Mouse (Mus musculus): ENCODE data around the gene Gdpgp1. TPM values are rescaled to one million over a fixed set of nuclear protein-coding genes. Genes with fewer than 3 reads are reported as not detected.

Gene Gdpgp1
- polyA plus RNA-seq, 1 experiment: 1.8 TPM

DNA sequence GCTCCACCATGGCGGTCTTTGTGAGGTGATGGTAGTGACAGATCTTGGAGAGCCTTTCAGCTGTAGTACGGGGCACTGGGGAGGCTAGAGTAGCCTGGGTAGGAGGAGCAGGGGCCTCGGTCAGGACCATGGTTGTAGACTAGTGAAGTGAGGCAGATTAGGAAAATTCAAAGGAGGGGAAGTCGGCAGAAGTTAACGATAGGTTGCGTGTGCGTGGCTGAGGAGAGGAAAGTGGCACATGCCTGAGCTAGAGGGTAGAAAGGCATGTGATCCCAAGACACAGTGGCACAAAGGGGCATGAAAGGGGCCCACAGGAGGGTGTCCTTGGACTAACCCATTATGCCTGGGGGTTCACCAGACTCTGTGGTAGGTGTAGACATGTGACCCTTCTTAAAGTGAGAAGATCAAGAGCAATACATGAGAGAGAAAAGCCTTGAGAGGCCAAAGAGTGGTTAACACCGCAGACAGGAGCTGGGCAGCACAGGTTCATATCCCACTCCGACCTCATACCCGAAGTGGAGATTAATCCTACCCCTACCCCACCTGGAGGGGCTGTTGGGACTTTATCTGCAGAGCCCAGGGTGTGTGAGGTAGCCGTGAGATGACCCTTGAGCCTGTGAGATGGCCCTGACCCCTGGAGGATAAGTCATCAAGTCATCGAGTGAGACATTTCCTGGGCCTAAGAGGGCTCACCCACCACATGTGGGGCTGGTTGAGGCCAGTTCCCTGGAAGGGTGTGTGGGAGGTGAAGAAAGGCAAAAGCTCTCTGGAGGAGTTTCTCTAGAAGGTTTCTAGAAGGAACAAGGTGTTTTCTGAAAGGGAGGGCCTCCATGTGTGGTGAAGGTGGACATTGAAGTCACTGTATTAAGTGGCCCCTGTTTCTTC, 26.7 kb upstream of the Gdpgp1 start:
- peaks cover 13% of the 10 kb centered on the region for H3K4me1 ChIP-seq (ENCODE audit: control insufficient read depth, insufficient read depth, low read length)
- no peak overlapping the region for H3K4me3 ChIP-seq (ENCODE audit: control insufficient read depth, low read depth, low read length)
- no peak overlapping the region for H3K27ac ChIP-seq (ENCODE audit: control insufficient read depth, insufficient read depth, low read depth, low read length)
- no peak for TF ChIP-seq CTCF (IDR thresholded peaks at IDR 0.05; ENCODE audit: control insufficient read depth, insufficient read depth, insufficient replicate concordance, low read depth, low read length)
- no peak for TF ChIP-seq POLR2A (IDR thresholded peaks at IDR 0.05; ENCODE audit: control insufficient read depth, low read depth, low read length)
- H3K27me3 ChIP-seq (ENCODE audit: control insufficient read depth, insufficient read depth, low read length): no peaks in the 10 kb centered on the region
- no peaks in the 10 kb centered on the region for H3K36me3 ChIP-seq (ENCODE audit: control insufficient read depth, insufficient read depth, low read length)

DNA sequence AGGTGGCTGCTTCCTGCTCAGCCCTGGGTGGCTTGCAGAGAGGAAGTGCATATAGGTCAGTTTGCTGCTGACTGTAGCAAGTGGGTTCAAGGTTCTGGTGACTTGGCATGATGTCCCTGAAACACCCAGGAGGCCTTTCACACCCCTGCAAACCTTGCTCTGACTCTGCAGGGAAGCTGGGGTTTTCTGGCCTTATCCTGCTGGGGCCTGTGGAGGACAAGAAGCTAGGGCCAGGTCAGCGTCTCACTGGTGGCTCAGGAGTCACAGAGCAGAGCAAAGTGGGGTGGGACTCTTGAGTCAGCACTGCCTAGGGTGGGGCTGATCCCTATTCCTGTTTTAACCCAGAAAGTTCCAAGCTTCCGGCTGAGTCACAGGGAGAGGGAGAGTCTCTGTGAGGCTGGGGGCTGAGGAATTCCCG, 25.3 kb upstream of the Gdpgp1 start:
- Histone ChIP-seq H3K4me3 (ENCODE audit: control insufficient read depth, low read depth, low read length) (no peak overlapping the region), H3K4me1 (ENCODE audit: control insufficient read depth, insufficient read depth, low read length) (peaks cover 12% of the 10 kb centered on the region), H3K36me3 (ENCODE audit: control insufficient read depth, insufficient read depth, low read length) (no peaks in the 10 kb centered on the region), H3K27ac (ENCODE audit: control insufficient read depth, insufficient read depth, low read depth, low read length) (no peak overlapping the region), H3K27me3 (ENCODE audit: control insufficient read depth, insufficient read depth, low read length) (no peaks in the 10 kb centered on the region)
- no peak for TF ChIP-seq POLR2A (IDR thresholded peaks at IDR 0.05; ENCODE audit: control insufficient read depth, low read depth, low read length)
- no peak for TF ChIP-seq CTCF (IDR thresholded peaks at IDR 0.05; ENCODE audit: control insufficient read depth, insufficient read depth, insufficient replicate concordance, low read depth, low read length)

DNA sequence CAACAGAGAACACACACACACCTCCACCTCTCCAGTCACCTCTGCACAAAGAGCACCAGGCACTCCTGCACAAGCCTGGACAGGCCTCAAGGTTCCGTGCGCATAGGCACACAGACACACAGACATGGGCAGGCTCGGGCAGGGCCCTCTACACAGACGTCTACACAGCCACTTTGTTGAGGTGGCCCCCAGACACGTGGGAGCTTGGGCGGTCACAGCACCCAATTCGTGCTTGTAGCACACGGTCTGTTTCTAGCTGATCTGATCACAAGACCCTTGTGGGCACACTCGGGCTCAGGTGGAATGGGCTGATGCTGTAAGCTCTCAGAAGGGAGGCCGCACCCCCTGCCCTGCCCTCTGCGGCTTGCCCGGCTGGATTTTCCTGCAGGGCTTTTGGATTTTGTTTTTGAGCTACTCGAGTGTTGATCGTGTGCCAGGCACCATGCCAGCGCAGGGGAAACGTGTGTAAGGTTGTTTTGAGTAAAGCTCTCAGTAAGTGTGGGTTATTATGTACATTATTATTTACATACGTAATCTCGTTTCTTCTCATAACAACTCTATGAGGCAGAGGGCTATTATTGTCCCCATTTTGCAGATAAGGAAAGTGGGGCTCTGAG, 24.5 kb upstream of the Gdpgp1 start:
- TF ChIP-seq POLR2A (IDR thresholded peaks at IDR 0.05; ENCODE audit: control insufficient read depth, low read depth, low read length): no peak
- TF ChIP-seq CTCF (IDR thresholded peaks at IDR 0.05; ENCODE audit: control insufficient read depth, insufficient read depth, insufficient replicate concordance, low read depth, low read length): no peak
- no peak overlapping the region for H3K4me3 ChIP-seq (ENCODE audit: control insufficient read depth, low read depth, low read length)
- H3K27me3 ChIP-seq (ENCODE audit: control insufficient read depth, insufficient read depth, low read length): no peaks in the 10 kb centered on the region
- H3K36me3 ChIP-seq (ENCODE audit: control insufficient read depth, insufficient read depth, low read length): no peaks in the 10 kb centered on the region
- no peak overlapping the region for H3K27ac ChIP-seq (ENCODE audit: control insufficient read depth, insufficient read depth, low read depth, low read length)
- peaks cover 12% of the 10 kb centered on the region for H3K4me1 ChIP-seq (ENCODE audit: control insufficient read depth, insufficient read depth, low read length)

DNA sequence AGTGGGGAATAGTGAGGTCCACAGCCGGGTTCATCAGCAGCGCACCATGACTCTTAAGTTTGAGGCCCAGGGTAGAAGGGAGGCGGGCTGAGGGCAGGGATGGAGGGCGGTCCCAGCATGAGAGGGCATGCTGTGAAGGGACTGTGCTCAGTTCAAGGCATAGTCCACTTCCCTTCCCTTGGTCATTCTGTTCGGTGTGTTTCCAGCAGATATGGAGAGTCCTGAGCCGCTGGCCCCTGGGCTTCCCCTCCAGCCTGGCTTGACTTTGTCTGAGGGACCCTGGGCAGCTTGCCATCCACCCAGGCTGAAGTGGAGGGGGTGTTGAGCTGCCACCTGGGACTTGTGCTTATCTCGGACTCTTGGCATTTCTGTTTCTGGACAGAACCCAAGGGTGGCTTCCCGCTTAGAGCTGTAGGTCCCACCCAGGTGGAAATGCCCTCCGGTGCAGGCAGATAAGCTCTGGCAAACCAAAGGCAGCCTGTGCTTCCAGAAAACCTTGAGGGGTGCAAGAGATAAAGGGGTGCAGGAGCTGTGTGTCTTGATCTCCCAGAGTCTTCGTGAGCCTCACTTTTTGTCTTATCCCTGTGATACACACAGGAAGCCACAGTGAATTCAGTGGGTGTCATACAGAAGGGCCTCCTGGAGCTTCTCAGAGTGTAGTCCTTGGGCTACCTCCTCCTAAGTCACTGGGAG, 23.8 kb upstream of the Gdpgp1 start:
- no peak overlapping the region for H3K27ac ChIP-seq (ENCODE audit: control insufficient read depth, insufficient read depth, low read depth, low read length)
- H3K27me3 ChIP-seq (ENCODE audit: control insufficient read depth, insufficient read depth, low read length): no peaks in the 10 kb centered on the region
- peaks cover 12% of the 10 kb centered on the region for H3K4me1 ChIP-seq (ENCODE audit: control insufficient read depth, insufficient read depth, low read length)
- TF ChIP-seq CTCF (IDR thresholded peaks at IDR 0.05; ENCODE audit: control insufficient read depth, insufficient read depth, insufficient replicate concordance, low read depth, low read length) (no peak), POLR2A (IDR thresholded peaks at IDR 0.05; ENCODE audit: control insufficient read depth, low read depth, low read length) (no peak)
- H3K36me3 ChIP-seq (ENCODE audit: control insufficient read depth, insufficient read depth, low read length): no peaks in the 10 kb centered on the region
- no peak overlapping the region for H3K4me3 ChIP-seq (ENCODE audit: control insufficient read depth, low read depth, low read length)

DNA sequence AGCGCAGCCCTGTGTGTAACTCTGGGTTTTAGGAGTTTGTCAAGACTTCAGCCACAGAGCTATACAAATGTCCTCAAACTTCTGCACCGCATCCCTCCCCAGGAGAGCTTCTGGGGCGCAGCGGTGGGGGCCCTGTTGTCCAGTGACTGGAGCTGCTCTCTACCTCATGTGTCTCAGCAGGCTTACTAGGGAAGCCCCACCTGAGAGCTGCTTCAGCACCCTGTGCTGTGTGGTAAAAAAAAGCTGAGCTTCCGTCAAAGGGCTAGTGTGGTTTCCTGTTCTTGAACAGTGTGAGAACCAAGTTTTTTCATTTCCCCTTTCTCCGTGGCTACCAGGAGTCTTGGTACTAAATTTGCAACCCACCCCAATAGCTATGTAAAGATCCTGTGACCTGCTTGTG, 23.0 kb upstream of the Gdpgp1 start:
- Histone ChIP-seq H3K27ac (ENCODE audit: control insufficient read depth, insufficient read depth, low read depth, low read length) (no peak overlapping the region), H3K4me1 (ENCODE audit: control insufficient read depth, insufficient read depth, low read length) (peaks cover 12% of the 10 kb centered on the region), H3K36me3 (ENCODE audit: control insufficient read depth, insufficient read depth, low read length) (no peaks in the 10 kb centered on the region), H3K27me3 (ENCODE audit: control insufficient read depth, insufficient read depth, low read length) (no peaks in the 10 kb centered on the region), H3K4me3 (ENCODE audit: control insufficient read depth, low read depth, low read length) (no peak overlapping the region)
- no peak for TF ChIP-seq POLR2A (IDR thresholded peaks at IDR 0.05; ENCODE audit: control insufficient read depth, low read depth, low read length)
- TF ChIP-seq CTCF (IDR thresholded peaks at IDR 0.05; ENCODE audit: control insufficient read depth, insufficient read depth, insufficient replicate concordance, low read depth, low read length): no peak

DNA sequence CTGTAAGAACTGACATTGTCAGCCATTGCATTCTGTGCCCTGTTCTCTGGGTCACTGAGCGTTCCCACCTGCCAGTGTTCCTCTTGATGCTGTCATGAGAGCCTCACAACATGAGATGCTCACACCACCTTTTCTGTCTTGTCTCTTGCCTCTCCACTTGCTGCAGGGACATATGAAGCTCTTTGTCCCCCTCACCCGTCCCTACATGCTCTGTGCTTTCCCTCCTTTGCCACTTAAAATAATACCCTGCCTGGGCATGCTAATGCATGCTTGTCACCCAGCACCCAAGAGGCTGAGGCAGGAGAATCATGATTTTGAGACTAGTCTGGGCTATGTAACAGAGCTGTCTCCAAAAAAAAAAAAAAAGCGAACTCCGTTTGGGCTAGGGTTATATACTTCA, 21.7 kb upstream of the Gdpgp1 start:
- TF ChIP-seq POLR2A (IDR thresholded peaks at IDR 0.05; ENCODE audit: control insufficient read depth, low read depth, low read length) (no peak), CTCF (IDR thresholded peaks at IDR 0.05; ENCODE audit: control insufficient read depth, insufficient read depth, insufficient replicate concordance, low read depth, low read length) (no peak)
- Histone ChIP-seq H3K4me1 (ENCODE audit: control insufficient read depth, insufficient read depth, low read length) (peaks cover 12% of the 10 kb centered on the region), H3K4me3 (ENCODE audit: control insufficient read depth, low read depth, low read length) (no peak overlapping the region), H3K36me3 (ENCODE audit: control insufficient read depth, insufficient read depth, low read length) (no peaks in the 10 kb centered on the region), H3K27ac (ENCODE audit: control insufficient read depth, insufficient read depth, low read depth, low read length) (no peak overlapping the region), H3K27me3 (ENCODE audit: control insufficient read depth, insufficient read depth, low read length) (no peaks in the 10 kb centered on the region)

DNA sequence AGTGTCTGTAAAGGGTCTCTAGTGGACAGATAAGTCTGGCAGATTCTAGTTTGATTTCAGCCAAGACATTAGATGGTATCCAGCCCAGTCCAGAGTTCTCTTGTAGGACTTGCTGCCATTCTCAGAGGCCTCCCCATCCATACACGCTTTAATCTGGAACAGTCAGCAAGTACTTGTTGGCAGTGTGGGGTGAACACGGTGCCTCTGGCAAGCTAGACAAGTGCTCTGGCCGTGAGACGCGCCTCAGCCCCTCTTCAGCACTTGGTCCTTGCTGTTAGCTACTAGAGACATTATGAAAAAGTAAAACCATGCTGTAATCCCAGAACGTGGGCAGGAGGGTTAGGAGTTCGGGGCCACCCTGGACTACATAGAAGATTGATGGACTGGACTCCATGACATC, 19.1 kb upstream of the Gdpgp1 start:
- no peaks in the 10 kb centered on the region; the same call in 1 of the 2 replicates for H3K36me3 ChIP-seq (ENCODE audit: control insufficient read depth, insufficient read depth, low read length)
- no peak overlapping the region for H3K4me3 ChIP-seq (ENCODE audit: control insufficient read depth, low read depth, low read length)
- no peak overlapping the region for H3K27ac ChIP-seq (ENCODE audit: control insufficient read depth, insufficient read depth, low read depth, low read length)
- H3K27me3 ChIP-seq (ENCODE audit: control insufficient read depth, insufficient read depth, low read length): no peaks in the 10 kb centered on the region
- TF ChIP-seq CTCF (IDR thresholded peaks at IDR 0.05; ENCODE audit: control insufficient read depth, insufficient read depth, insufficient replicate concordance, low read depth, low read length) (no peak), POLR2A (IDR thresholded peaks at IDR 0.05; ENCODE audit: control insufficient read depth, low read depth, low read length) (no peak)
- H3K4me1 ChIP-seq (ENCODE audit: control insufficient read depth, insufficient read depth, low read length): peaks cover 2% of the 10 kb centered on the region; the same call in 1 of the 2 replicates
